Mouse (Mus musculus): ENCODE results near the gene Adrb1.

DNA sequence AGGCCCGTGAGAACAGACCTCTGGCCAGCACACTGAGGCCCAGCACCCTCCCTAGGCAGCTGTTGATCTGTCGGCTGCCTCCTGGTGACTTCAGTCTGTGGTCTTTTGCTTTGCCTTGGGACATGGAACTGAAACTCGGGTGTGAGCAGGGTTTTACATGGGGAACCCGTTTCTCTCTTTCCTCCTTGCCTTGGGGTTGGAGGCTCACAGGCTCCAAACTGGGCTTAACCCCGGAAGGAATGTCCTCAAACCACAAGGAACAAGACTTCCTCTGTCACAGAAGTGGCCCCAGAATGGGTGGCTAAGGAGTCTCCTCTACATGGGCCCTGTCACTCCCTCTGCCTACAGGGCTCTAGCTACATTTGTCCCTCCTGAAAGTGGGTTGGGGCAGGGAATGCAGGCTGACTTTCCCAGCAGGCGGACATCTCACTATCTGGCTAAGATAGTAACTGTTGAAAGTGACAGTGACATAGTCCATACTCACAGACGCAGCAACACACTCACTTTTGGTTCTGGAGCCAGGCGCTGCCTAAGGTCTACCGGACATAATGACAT is 52.5 kb downstream of the Adrb1 start:
- TF ChIP-seq POLR2A (IDR thresholded peaks at IDR 0.05; ENCODE audit: control insufficient read depth in 1 of 2, insufficient read depth in 1 of 2, low read depth in 1 of 2, low read length in 2 of 2, poor library complexity in 1 of 2) (no peak), MAFK (IDR thresholded peaks at IDR 0.05; ENCODE audit: borderline replicate concordance, low read depth, low read length) (no peak), ZKSCAN1 (IDR thresholded peaks at IDR 0.05; ENCODE audit: low read depth, low read length) (no peak), POLR2AphosphoS5 (IDR thresholded peaks at IDR 0.05; ENCODE audit: borderline replicate concordance, low read depth, low read length) (no peak), MAX (IDR thresholded peaks at IDR 0.05; ENCODE audit: low read length) (no peak), E2F4 (IDR thresholded peaks at IDR 0.05; ENCODE audit: borderline replicate concordance, low read depth, low read length) (no peak), EP300 (IDR thresholded peaks at IDR 0.05; ENCODE audit: low read depth in 1 of 2, low read length in 2 of 2) (no peak), CTCF (IDR thresholded peaks at IDR 0.05 in 2 of 3, conservative IDR thresholded peaks at IDR 0.05 in 1 of 3; ENCODE audit: control insufficient read depth in 1 of 3, insufficient read depth in 1 of 3, low read depth in 2 of 3, low read length in 3 of 3, poor library complexity in 1 of 3, severe bottlenecking in 1 of 3) (no peak), USF2 (IDR thresholded peaks at IDR 0.05; ENCODE audit: borderline replicate concordance in 1 of 2, insufficient read depth in 1 of 2, low read depth in 1 of 2, low read length in 2 of 2) (no peak), ZMIZ1 (IDR thresholded peaks at IDR 0.05; ENCODE audit: low read depth, low read length) (no peak), ZNF384 (IDR thresholded peaks at IDR 0.05; ENCODE audit: low read depth, low read length) (no peak), SIN3A (IDR thresholded peaks at IDR 0.05; ENCODE audit: low read length) (no peak)

All from MEL (cell line).